Mouse (Mus musculus): ENCODE measurements around the gene Slc25a1. TPM values are rescaled to one million over a fixed set of nuclear protein-coding genes. Genes with fewer than 3 reads are reported as not detected.

Gene Slc25a1
- polyA plus RNA-seq, 1 experiment from 2014 or later = 221 TPM

DNA sequence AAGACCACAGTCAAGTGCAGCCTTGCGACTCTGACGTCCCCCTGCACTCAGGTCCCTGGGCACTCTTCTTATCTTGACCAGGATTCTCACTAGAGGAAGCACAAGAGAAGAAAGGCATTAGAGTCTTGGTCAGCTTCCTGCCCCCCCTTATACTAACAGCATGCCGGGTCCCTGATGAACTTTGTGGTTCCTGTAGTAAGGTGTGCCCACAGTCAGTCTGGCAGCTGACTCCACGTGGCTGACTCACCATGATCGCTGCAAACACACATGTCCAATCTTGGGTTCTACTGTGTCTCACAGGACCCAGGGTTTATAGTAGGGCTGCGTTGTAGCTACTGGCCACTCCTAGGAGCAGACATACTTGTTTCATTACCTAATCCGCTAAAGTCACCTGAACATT, 10.2 kb upstream of the Slc25a1 start:
- Histone ChIP-seq H3K27ac (replicated peaks) (no peak overlapping the region), H3K9me3 (replicated peaks) (no peaks in the 10 kb centered on the region), H3K9ac (replicated peaks) (no peak overlapping the region), H3K36me3 (no peaks in the 10 kb centered on the region), H3K4me2 (no peak overlapping the region), H3K4me1 (0 out of 2 replicates have a peak, but pooled peaks cover 10% of the 10 kb centered on the region), H3K4me3 (replicated peaks) (no peak overlapping the region), H3K27me3 (replicated peaks) (0 out of 2 replicates have a peak, but pooled peaks cover 5% of the 10 kb centered on the region)
- ATAC-seq (ENCODE audit: low FRiP score) = no peak
- WGBS = 86% methylated on average over 7 of the region's 7 CpGs

- no peaks in the 10 kb centered on the region for H3K9me3 ChIP-seq (replicated peaks)
- 0 out of 2 replicates have a peak, but pooled peaks cover 10% of the 10 kb centered on the region for H3K4me1 ChIP-seq
- no peaks in the 10 kb centered on the region for H3K36me3 ChIP-seq
- no peak overlapping the region for H3K4me3 ChIP-seq (replicated peaks)
- no peak overlapping the region for H3K27ac ChIP-seq (replicated peaks)
- no peak overlapping the region for H3K4me2 ChIP-seq
- no peak for ATAC-seq (ENCODE audit: low FRiP score)
- H3K27me3 ChIP-seq (replicated peaks) = 0 out of 2 replicates have a peak, but pooled peaks cover 5% of the 10 kb centered on the region
- 87% methylated on average over 10 of the region's 10 CpGs for WGBS
- H3K9ac ChIP-seq (replicated peaks) = no peak overlapping the region
Measured at GRCm38 (mm10) chr16:17936776-17937175, 8.8 kb upstream of the Slc25a1 start.

DNA sequence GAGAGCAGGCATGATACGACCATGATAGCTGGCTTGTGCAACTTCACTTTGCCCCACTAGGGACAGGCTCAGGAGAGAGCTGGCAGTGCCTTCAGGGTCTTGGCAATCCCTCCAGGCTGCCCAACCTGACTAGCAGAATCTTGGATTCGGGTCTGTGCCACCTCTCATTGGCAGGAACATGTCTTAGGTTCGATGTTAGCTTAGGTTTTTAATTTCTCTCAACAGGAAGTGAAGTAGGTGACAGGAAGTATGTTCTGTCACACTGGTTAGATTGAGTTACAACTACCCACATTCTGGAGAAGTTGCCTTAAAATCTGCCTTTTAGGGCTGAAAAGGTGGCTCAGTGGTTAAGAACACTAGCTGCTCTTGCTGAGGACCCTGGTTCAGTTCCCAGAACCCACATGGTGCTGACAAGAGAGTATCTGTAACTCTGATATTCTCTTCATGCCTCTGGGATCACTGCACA, 6.5 kb upstream of the Slc25a1 start:
- 0 out of 2 replicates have a peak, but pooled peaks cover 9% of the 10 kb centered on the region for H3K4me1 ChIP-seq
- H3K4me3 ChIP-seq (replicated peaks) = no peak overlapping the region
- no peak for ATAC-seq (ENCODE audit: low FRiP score)
- H3K36me3 ChIP-seq = no peaks in the 10 kb centered on the region
- no peak overlapping the region for H3K9ac ChIP-seq (replicated peaks)
- H3K4me2 ChIP-seq = no peak overlapping the region
- H3K27ac ChIP-seq (replicated peaks) = no peak overlapping the region
- 70% methylated on average over 3 of the region's 3 CpGs for WGBS
- H3K27me3 ChIP-seq (replicated peaks) = 0 out of 2 replicates have a peak, but pooled peaks cover 5% of the 10 kb centered on the region
- H3K9me3 ChIP-seq (replicated peaks) = no peaks in the 10 kb centered on the region

- ATAC-seq (ENCODE audit: low FRiP score) = no peak
- 78% methylated on average over 9 of the region's 9 CpGs for WGBS
- no peaks in the 10 kb centered on the region for H3K36me3 ChIP-seq
Measured at GRCm38 (mm10) chr16:17933594-17934444, 5.8 kb upstream of the Slc25a1 start.

DNA sequence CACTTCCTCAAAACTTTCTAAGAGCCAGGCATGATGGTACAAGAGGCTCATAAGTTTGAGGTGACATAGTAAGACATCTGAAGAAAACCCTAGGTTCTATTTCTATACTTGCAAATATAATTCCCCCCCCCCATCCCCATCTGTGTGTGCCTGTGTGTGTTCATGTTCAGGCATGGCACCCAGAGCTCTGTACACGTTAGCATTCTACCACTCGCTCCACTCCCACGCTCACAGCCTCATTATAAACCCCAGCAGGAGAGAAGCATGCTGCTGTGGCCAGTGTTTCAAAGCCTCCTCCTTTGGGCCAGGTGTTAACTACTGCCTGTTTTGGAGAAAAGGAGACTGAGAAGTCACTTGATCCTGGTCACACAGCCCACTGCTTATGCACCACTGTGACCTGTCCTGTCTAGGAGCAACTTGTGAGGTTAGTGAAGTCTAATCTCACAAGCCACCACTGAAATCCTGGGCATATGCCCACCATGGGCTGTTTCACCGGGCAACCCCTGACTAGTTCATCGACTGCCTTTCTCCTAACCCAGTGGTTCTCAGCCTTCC, 4.0 kb upstream of the Slc25a1 start:
- Histone ChIP-seq H3K4me2 (no peak overlapping the region), H3K4me1 (peaks cover 14% of the 10 kb centered on the region), H3K36me3 (no peaks in the 10 kb centered on the region), H3K27me3 (replicated peaks) (no peaks in the 10 kb centered on the region), H3K9ac (replicated peaks) (no peak overlapping the region), H3K4me3 (replicated peaks) (no peak overlapping the region), H3K9me3 (replicated peaks) (no peaks in the 10 kb centered on the region), H3K27ac (replicated peaks) (no peak overlapping the region)
- 78% methylated on average over 5 of the region's 5 CpGs for WGBS
- ATAC-seq (ENCODE audit: low FRiP score) = no peak

More at GRCm38 (mm10) chr16:17933594-17934444, 5.8 kb upstream of the Slc25a1 start:
- Histone ChIP-seq H3K4me3 (replicated peaks) (no peak overlapping the region), H3K4me2 (no peak overlapping the region), H3K27ac (replicated peaks) (no peak overlapping the region), H3K4me1 (peaks cover 6% of the 10 kb centered on the region; the same call in 1 of the 2 replicates), H3K27me3 (replicated peaks) (0 out of 2 replicates have a peak, but pooled peaks cover 5% of the 10 kb centered on the region), H3K9me3 (replicated peaks) (no peaks in the 10 kb centered on the region), H3K9ac (replicated peaks) (no peak overlapping the region)

DNA sequence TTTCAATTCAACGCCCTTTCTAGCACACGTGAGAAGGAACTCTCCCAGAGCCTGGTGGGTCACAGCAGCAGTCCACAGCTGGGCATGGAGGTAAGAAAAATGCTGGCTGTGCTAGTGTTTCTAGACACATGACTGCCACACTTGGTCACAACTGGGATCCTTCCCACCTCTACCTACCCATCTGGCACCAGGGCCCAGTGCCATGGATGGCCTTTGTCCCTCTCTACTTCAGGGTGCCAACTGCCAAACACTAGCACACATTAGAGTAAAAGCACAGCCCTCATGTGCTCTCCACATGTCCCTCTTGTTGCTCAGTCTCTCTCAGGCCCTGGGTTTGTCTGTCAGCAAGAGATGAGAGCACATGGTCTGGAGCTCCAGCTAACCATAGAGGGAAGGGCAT, 1.6 kb upstream of the Slc25a1 start:
- no peak for ATAC-seq (ENCODE audit: low FRiP score)
- H3K4me3 ChIP-seq (replicated peaks) = no peak overlapping the region
- H3K27me3 ChIP-seq (replicated peaks) = no peaks in the 10 kb centered on the region
- no peaks in the 10 kb centered on the region for H3K9me3 ChIP-seq (replicated peaks)
- no peak overlapping the region for H3K4me2 ChIP-seq
- 36% methylated on average over 2 of the region's 2 CpGs for WGBS
- peaks cover 34% of the 10 kb centered on the region for H3K4me1 ChIP-seq
- peaks cover 16% of the 10 kb centered on the region for H3K36me3 ChIP-seq
- H3K9ac ChIP-seq (replicated peaks) = no peak overlapping the region
- H3K27ac ChIP-seq (replicated peaks) = no peak overlapping the region

DNA sequence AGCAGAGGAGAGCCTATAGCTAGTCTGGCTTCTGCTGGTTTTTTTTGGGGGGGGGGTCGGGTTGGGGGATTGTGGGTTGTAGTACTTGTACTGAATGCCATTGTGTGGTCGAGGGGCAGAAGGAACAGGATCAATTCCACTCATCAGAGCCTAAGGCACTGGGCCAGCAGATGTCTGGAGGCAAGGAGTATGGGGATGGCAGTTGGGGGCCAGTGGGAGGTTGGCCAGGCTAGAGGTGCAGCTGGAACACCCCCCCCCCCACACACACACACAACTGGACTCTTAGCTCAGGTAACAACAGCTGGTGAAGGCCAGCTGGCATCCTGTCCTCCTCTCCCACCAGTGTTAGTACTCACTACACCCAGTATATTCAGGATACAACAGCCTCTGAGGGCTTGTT, 1.2 kb upstream of the Slc25a1 start:
- peak overlapping the region; percentile 89 for H3K27ac ChIP-seq (replicated peaks)
- H3K4me2 ChIP-seq = peak overlapping the region; percentile 98
- no peak overlapping the region for H3K4me3 ChIP-seq (replicated peaks)
- H3K9me3 ChIP-seq (replicated peaks) = no peaks in the 10 kb centered on the region
- ATAC-seq (ENCODE audit: low FRiP score) = no peak
- no peaks in the 10 kb centered on the region for H3K27me3 ChIP-seq (replicated peaks)
- peaks cover 19% of the 10 kb centered on the region for H3K36me3 ChIP-seq
- H3K4me1 ChIP-seq = peaks cover 36% of the 10 kb centered on the region
- no peak overlapping the region for H3K9ac ChIP-seq (replicated peaks)
- 12% methylated on average over 2 of the region's 2 CpGs for WGBS

DNA sequence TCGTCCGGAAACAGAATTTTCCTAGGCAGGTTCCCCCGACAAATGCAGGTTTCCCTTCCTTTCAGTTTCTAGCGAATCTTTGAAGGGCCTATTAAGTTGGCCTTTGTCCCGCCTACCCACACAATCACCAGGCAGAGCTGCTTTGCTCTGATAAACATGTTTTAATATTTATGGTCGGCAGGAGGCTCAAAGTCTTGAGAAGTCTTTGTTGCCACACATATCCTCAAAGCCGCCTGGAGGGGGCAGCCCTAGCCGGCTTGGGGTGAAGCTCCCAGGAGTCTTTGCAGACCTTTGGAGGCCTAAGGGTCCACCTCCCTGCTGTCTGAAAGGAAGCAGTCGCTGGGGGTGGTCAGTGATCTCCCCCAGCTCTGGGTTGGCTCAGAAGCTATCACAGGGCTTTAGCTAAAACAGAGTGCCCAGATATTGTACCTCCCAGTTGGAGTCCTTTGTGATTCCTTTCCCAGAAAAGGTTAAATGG, 647 bp upstream of the Slc25a1 start:
- Histone ChIP-seq H3K9ac (replicated peaks) (peak overlapping the region; percentile 85), H3K27ac (replicated peaks) (peak overlapping the region; percentile 89), H3K9me3 (replicated peaks) (no peaks in the 10 kb centered on the region), H3K36me3 (peaks cover 19% of the 10 kb centered on the region), H3K4me3 (replicated peaks) (peak overlapping the region; percentile 89), H3K27me3 (replicated peaks) (no peaks in the 10 kb centered on the region), H3K4me1 (peaks cover 36% of the 10 kb centered on the region), H3K4me2 (peak overlapping the region; percentile 98)
- under 1% methylated on average over 9 of the region's 9 CpGs for WGBS
- peak; percentile 46 for ATAC-seq (ENCODE audit: low FRiP score)

DNA sequence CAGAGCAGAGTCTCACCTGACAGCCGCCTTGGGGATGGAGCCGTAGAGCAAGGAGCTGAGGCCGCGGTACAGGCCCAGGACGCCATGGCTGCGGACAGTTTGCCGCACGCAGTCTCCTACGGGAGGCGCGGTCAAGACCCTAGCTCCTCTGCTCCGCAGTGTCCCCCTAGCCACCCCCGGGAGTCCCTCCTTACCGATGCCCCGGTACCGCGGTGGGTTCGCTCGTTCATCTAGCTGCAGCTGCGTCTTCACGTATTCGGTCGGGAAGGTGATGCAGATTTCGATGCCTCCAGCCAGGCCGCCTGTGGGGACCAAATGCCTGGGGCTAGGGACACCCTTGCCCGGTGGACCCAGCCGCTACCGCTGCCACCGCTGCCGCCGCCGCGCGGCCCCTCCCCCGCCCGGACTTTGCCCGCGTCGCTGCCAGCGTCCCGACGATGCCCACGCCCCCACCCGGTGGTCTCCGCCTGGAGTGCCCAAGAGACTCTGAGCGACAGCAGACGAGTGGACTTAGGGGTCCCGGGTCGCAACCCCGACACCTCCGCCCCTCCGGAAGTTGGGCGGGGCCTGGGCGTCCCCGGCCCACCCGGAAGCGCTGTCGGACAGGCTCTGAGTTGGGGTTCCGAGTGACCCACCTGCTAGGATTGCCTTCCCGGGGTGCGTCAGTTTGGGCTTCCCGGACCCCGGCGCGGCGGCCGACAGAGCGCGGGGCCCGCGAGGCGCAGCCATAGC, 502 bp downstream of the Slc25a1 start:
- Histone ChIP-seq H3K4me3 (replicated peaks) (peak overlapping the region; percentile 89), H3K9me3 (replicated peaks) (no peaks in the 10 kb centered on the region), H3K27me3 (replicated peaks) (no peaks in the 10 kb centered on the region), H3K36me3 (peaks cover 19% of the 10 kb centered on the region), H3K4me2 (peak overlapping the region; percentile 98), H3K4me1 (peaks cover 46% of the 10 kb centered on the region), H3K27ac (replicated peaks) (peak overlapping the region; percentile 89), H3K9ac (replicated peaks) (peak overlapping the region; percentile 85)
- under 1% methylated on average over 71 of the region's 72 CpGs for WGBS
- ATAC-seq (ENCODE audit: low FRiP score) = peak; percentile 49

DNA sequence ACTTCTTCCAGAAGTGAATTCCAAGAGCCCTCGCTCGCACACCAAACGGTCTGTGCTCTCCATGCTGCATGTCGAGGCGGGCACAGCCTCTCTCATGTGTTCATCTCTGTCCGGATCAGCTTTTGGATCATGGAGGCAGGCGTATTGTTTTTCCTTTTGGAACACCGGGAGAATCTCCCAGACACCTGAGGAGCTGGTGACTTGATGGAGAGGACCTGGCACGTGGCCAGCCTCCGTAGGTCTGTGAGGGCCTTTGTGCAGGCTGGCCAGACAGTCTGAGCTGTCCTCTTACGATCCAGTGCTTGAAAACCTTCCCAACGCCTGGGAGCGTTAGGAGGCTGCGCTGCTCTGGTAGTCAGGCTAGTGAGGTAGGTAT, 5.9 kb downstream of the Slc25a1 start:
- Histone ChIP-seq H3K27ac (replicated peaks) (peak overlapping the region; percentile 90), H3K4me3 (replicated peaks) (peak overlapping the region; percentile 87), H3K27me3 (replicated peaks) (peaks cover 29% of the 10 kb centered on the region), H3K9ac (replicated peaks) (peak overlapping the region; percentile 90), H3K36me3 (peaks cover 19% of the 10 kb centered on the region), H3K4me2 (peak overlapping the region; percentile 98), H3K4me1 (peaks cover 52% of the 10 kb centered on the region), H3K9me3 (replicated peaks) (no peaks in the 10 kb centered on the region)
- 1% methylated on average over 14 of the region's 14 CpGs for WGBS
- ATAC-seq (ENCODE audit: low FRiP score) = peak; percentile 32
